Mouse (Mus musculus) C2C12 (cell line): Measurements from ENCODE around the gene Exosc5.

ENCODE experiments used
- CEBPB ChIP-seq: IDR thresholded peaks from one replicate; pipeline ENCODE4 v1.6.1; 2011; ENCODE audit warnings: low read depth, mild to moderate bottlenecking, control low read depth, moderate library complexity
- CTCF ChIP-seq: IDR thresholded peaks from one replicate; pipeline ENCODE4 v1.5.1; 2011; ENCODE audit not compliant: control insufficient read depth, insufficient read depth, insufficient read length
- FOSL1 ChIP-seq: IDR thresholded peaks from one replicate; pipeline ENCODE4 v1.8.0; 2011; ENCODE audit warnings: mild to moderate bottlenecking, low read length; ENCODE audit not compliant: poor library complexity, insufficient read depth, severe bottlenecking
- MYOD1 ChIP-seq: IDR thresholded peaks from one replicate; pipeline ENCODE4 v1.6.1; 2011; ENCODE audit warnings: low read depth; ENCODE audit not compliant: control insufficient read depth, insufficient read length
- MYOG ChIP-seq: IDR thresholded peaks from one replicate; pipeline ENCODE4 v1.6.1; 2011; ENCODE audit not compliant: control insufficient read depth, insufficient read length; ENCODE audit errors: extremely low read depth
- USF1 ChIP-seq: IDR thresholded peaks from one replicate; pipeline ENCODE4 v1.6.1; 2011; ENCODE audit warnings: low read depth, mild to moderate bottlenecking, control low read depth, moderate library complexity

GRCm38 (mm10) chr7:25652244-25652759, 6.7 kb upstream of the Exosc5 start:
- TF ChIP-seq CTCF (no peak), USF1 (no peak), FOSL1 (no peak), CEBPB (no peak), MYOG (no peak), MYOD1 (no peak)
